Mouse (Mus musculus) layer of hippocampus, adult 6 months (tissue): Measurements from ENCODE around the gene Gm6882. TPM values are rescaled to one million over a fixed set of nuclear protein-coding genes. Genes with fewer than 3 reads are reported as not detected.

Experiments
- long read RNA-seq, 2 experiments: library from polyadenylated mRNA; unstranded; transcript quantifications; one replicate each; pipeline ENCODE4 v2.0.0; 2019 to 2020
- polyA plus RNA-seq: library from polyadenylated mRNA; unstranded; fragments of <200 nt; fragmentation: Nextera tagmentation; gene quantifications from 2 replicates; pipeline ENCODE4 v1.2.3, GENCODE M21; 2021

The Gm6882 gene
- polyA plus RNA-seq: not detected in 2 replicates
- long read RNA-seq, experiment 1: 0 reads
- long read RNA-seq, experiment 2: 0 reads

DNA sequence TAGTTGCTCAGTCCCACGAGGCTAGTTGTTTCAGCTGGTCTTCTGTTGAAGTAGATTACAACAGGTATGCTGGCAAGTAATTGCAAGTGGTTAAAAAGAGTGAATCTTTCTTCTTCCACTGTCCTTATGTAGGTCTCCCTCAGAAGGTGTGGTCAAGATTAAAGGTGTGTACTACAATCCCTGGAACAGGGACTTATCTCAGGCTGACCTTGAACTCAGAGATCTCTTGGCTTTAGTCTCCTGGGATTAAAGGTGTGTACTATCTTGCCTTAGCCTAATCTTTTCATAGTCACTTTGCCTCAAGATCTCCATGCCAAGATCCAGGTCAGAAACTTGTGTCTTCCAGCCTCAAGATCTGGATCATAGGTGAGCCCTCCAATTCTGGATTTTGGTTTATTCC is at the start of gene Gm6882:
TSS of gene Gm6882 (minus strand) at position 101 of the 400 bp plus-strand sequence.

Other genes starting within 250 kb of the Gm6882 start
- gene Gm5157, start 242.3 kb downstream of the Gm6882 start, polyA plus RNA-seq: not detected in 2 replicates
- not detected in 2 replicates for gene Vmn1r124, start 172.1 kb downstream of the Gm6882 start, polyA plus RNA-seq
- not detected in 2 replicates for gene Vmn1r125, start 160.6 kb downstream of the Gm6882 start, polyA plus RNA-seq
- gene Vmn1r126, start 131.3 kb downstream of the Gm6882 start, polyA plus RNA-seq: not detected in 2 replicates
- gene Vmn1r127, start 112.9 kb downstream of the Gm6882 start, polyA plus RNA-seq: not detected in 2 replicates
- gene Vmn1r128, start 83.4 kb downstream of the Gm6882 start, polyA plus RNA-seq: not detected in 2 replicates
- gene Vmn1r129, start 71.5 kb downstream of the Gm6882 start, polyA plus RNA-seq: not detected in 2 replicates
- gene Vmn1r130, start 79.0 kb upstream of the Gm6882 start, polyA plus RNA-seq: not detected in 2 replicates
- gene Vmn1r131, start 113.3 kb upstream of the Gm6882 start, polyA plus RNA-seq: not detected in 2 replicates
- not detected in 2 replicates for gene Vmn1r132, start 181.3 kb upstream of the Gm6882 start, polyA plus RNA-seq